Mouse (Mus musculus) heart, embryonic 11.5 days (tissue): ENCODE measurements at regions not wholly inside any gene's neighbourhood (a gene's known extent, or its start where the extent isn't known, plus 50 kb on each side); places are given as distances from the start of the nearest gene placed in this dataset.

Experiments
- ATAC-seq: fragments of 200-750 bp; cut with Nextera tagmentation; replicated peaks from 2 replicates; pipeline ENCODE4 v1.8.0; 2017; ENCODE audit warnings: moderate library complexity; ENCODE audit not compliant: insufficient number of reproducible peaks, low FRiP score, low TSS enrichment
- H3K27ac ChIP-seq: fragments of 300-500 bp; sonication (generic); 2 replicates; pipeline ENCODE4 v1.5.1; 2014; ENCODE audit warnings: mild to moderate bottlenecking, low read depth, low read length
- H3K27me3 ChIP-seq: fragments of 300-500 bp; sonication (generic); 2 replicates; pipeline ENCODE4 v1.6.1; 2014; ENCODE audit warnings: mild to moderate bottlenecking, low read length, mixed read lengths; ENCODE audit not compliant: control insufficient read depth, insufficient read depth
- H3K36me3 ChIP-seq: fragments of 300-500 bp; sonication (generic); 2 replicates; pipeline ENCODE4 v1.6.1; 2014; ENCODE audit warnings: mild to moderate bottlenecking, low read length, moderate library complexity, mixed read lengths; ENCODE audit not compliant: control insufficient read depth, insufficient read depth
- H3K4me1 ChIP-seq: fragments of 300-500 bp; sonication (generic); 2 replicates; pipeline ENCODE4 v1.6.1; 2014; ENCODE audit warnings: low read length; ENCODE audit not compliant: control insufficient read depth, insufficient read depth
- H3K4me2 ChIP-seq: fragments of 300-500 bp; sonication (generic); 2 replicates; pipeline ENCODE4 v1.6.1; 2014; ENCODE audit warnings: mild to moderate bottlenecking, moderate library complexity
- H3K4me3 ChIP-seq: fragments of 300-500 bp; sonication (generic); 2 replicates; pipeline ENCODE4 v1.5.1; 2014; ENCODE audit warnings: low read depth, low read length
- H3K9ac ChIP-seq: fragments of 300-500 bp; sonication (generic); 2 replicates; pipeline ENCODE4 v1.6.1; 2014; ENCODE audit warnings: mild to moderate bottlenecking, low read depth, low read length, moderate library complexity
- H3K9me3 ChIP-seq: fragments of 300-500 bp; sonication (generic); replicated peaks from 2 replicates; pipeline ENCODE4 v1.6.1; 2016; ENCODE audit warnings: low read length; ENCODE audit not compliant: control insufficient read depth
- WGBS: fragments of 180-500 bp; shearing (Covaris S2); extraction: QIAGEN DNeasy Blood & Tissue Kit; methylation state at CpG from one replicate; pipeline ENCODE4 v1.1.7; 2014; ENCODE audit not compliant: insufficient replicate concordance; 5-methylcytosine and 5-hydroxymethylcytosine counted together

DNA sequence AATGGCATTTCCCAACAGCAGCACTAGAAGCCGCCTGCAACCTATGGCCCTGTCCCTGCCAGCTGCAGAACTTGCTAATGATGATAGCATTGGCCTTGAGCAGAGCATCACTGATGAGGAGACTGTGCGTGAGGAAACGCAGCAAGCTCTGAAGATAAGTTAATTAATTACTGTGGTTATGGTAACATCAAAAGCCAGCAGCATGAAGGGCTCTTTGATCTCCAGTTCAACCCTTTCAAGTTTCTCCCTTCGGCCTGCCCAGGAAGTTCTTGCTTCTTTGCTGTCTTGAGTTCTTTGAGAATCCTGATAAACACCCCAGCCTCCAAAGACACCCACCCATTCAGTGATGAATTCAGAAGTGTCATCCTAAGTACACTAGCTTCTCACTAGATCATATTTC, 121.7 kb upstream of the Akirin2 start:
- ATAC-seq = no peak
- no peak overlapping the region for H3K4me3 ChIP-seq
- H3K27ac ChIP-seq = no peak overlapping the region
- H3K4me1 ChIP-seq = peaks cover 5% of the 10 kb centered on the region; the same call in 1 of the 2 replicates
- peaks cover 2% of the 10 kb centered on the region; the same call in 1 of the 2 replicates for H3K27me3 ChIP-seq
- H3K9me3 ChIP-seq = no peaks in the 10 kb centered on the region
- H3K9ac ChIP-seq = no peak overlapping the region
- WGBS = 53% methylated on average over 4 of the region's 4 CpGs
- H3K4me2 ChIP-seq = no peak overlapping the region
- H3K36me3 ChIP-seq = no peaks in the 10 kb centered on the region

DNA sequence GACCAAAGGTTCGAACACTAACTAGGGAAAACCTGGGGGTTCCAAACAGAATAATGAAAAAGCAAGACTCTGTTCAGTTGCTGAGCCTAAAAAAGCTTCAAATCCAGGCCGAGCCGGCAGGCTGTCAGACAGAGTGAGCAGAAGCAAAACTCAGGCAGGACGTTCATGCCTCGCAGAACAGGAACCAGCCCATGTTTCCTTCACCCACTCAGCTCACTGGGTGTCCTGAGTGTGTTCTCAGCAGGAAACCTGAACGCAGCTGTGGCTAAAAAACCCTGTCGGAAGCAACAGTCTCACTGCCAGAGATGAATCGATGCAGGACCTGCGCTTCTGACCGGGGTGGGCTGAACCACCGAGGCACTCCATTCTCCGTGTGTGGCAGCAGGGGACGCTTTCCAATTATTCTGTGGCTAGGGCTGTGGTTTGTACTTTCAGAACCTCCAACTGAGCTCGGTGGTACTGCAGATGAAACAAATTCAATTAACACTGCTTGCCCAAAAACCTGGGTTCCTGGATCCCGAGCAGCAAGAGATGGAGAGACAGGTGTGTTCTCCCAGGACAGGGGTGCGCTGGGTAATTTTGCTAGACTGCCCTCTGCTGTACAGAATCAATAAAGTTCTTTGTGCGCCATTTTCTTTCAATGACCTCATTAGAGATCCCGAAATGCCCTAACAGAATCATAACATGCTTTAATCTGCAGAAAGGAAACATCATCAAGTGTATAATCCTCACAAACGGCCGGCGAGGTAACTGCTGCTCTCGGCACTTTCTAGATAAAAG, 121.1 kb upstream of the Akirin2 start:
- no peaks in the 10 kb centered on the region for H3K36me3 ChIP-seq
- WGBS = 74% methylated on average over 22 of the region's 22 CpGs
- no peak overlapping the region for H3K4me2 ChIP-seq
- H3K27me3 ChIP-seq = peaks cover 2% of the 10 kb centered on the region; the same call in 1 of the 2 replicates
- H3K9ac ChIP-seq = no peak overlapping the region
- no peaks in the 10 kb centered on the region for H3K9me3 ChIP-seq
- H3K27ac ChIP-seq = no peak overlapping the region
- no peak overlapping the region for H3K4me3 ChIP-seq
- ATAC-seq = no peak
- no peaks in the 10 kb centered on the region for H3K4me1 ChIP-seq

DNA sequence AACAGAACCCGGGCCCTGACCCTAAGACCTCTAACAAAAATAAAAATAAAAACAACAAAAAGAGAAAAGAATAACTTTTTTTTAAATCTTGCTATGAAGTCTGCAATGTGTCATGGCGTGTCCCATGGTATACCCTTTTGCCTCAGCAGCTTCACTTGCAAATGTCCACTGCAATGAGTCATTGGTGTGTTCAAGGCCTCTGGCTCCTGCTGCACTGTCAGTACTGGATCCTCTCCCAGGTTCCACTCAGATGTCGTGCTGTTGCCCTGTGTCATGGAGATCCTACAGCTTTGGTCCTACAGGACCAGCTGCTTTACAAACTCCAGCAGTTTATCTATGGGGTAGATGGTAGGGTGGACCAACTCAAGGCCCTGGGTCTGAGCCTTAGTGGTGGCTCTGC, 113.4 kb upstream of the Akirin2 start:
- Histone ChIP-seq H3K4me2 (no peak overlapping the region), H3K4me3 (no peak overlapping the region), H3K9me3 (no peaks in the 10 kb centered on the region), H3K9ac (no peak overlapping the region), H3K36me3 (no peaks in the 10 kb centered on the region), H3K27me3 (peaks cover 3% of the 10 kb centered on the region), H3K27ac (no peak overlapping the region), H3K4me1 (peaks cover 2% of the 10 kb centered on the region; the same call in 1 of the 2 replicates)
- 82% methylated on average over 3 of the region's 3 CpGs for WGBS
- ATAC-seq = no peak; the same call in 1 of the 2 replicates

DNA sequence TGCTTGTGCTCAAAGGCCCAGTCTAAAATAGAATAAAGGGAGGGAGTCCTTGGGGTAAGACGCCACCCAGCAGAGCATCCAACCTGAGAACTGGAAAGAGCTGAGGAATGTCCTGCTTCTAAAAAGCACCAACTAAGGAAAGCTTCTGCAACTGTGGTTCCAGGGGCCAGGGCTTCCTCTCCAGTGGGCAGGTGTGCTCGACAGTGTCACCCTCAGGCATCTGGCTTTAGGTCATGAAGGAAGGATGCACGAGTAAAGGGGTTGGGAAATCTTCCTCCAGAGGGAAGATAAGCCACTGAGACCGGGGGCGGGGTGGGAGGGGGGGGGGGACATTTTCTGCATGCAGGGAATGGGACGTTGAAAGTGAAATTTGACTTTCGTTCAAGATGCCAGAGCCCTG, 101.2 kb upstream of the Akirin2 start:
- Histone ChIP-seq H3K4me2 (no peak overlapping the region), H3K27me3 (no peaks in the 10 kb centered on the region), H3K9me3 (no peaks in the 10 kb centered on the region), H3K36me3 (no peaks in the 10 kb centered on the region), H3K9ac (no peak overlapping the region), H3K4me1 (no peaks in the 10 kb centered on the region), H3K27ac (no peak overlapping the region), H3K4me3 (no peak overlapping the region)
- 58% methylated on average over 7 of the region's 7 CpGs for WGBS
- no peak for ATAC-seq

DNA sequence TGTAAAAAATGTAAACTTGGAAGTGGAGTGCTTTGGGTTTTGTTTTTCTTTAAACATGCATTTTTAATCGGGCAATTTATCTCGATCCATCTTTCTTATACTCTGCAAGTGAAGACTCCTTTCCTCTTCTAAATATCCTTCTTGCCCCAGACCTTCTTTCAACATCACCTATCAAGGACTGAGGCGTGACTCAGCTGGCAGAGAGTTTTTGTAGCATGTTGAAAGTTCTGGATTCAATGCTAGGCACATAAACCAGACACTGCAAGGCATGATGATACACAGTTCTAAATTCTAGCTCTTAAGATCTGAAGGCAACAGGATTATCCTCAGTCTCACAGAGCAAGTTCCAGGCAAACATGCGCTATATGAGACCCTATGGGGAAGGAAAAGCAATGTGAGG, 88.1 kb upstream of the Akirin2 start:
- no peak overlapping the region for H3K4me2 ChIP-seq
- H3K36me3 ChIP-seq = no peaks in the 10 kb centered on the region
- no peaks in the 10 kb centered on the region for H3K27me3 ChIP-seq
- no peak overlapping the region for H3K9ac ChIP-seq
- WGBS = 85% methylated on average over 4 of the region's 4 CpGs
- H3K27ac ChIP-seq = no peak overlapping the region
- ATAC-seq = no peak
- H3K4me3 ChIP-seq = no peak overlapping the region
- H3K4me1 ChIP-seq = no peaks in the 10 kb centered on the region
- no peaks in the 10 kb centered on the region for H3K9me3 ChIP-seq

DNA sequence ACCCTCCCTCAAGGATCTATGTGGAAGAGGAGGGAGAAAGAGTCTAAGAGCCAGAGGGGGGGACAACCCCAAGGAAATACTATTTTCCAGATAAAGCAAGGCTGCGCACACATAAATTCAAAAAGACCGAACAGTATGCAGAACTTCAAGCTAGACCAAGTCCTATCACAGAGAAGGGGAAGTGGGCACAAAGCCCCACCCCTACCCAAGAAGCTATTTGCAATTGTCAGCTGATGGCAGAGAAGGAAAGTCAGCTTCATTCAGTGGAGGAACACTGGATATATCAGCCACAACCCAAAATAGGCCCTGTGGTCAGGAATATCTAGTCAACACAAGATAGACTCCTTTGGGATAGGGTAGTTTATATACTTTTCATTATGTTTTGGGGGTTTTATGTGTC, 84.9 kb upstream of the Akirin2 start:
- Histone ChIP-seq H3K9me3 (no peaks in the 10 kb centered on the region), H3K4me1 (no peaks in the 10 kb centered on the region), H3K27me3 (no peaks in the 10 kb centered on the region), H3K36me3 (no peaks in the 10 kb centered on the region), H3K27ac (no peak overlapping the region), H3K4me3 (no peak overlapping the region), H3K9ac (no peak overlapping the region), H3K4me2 (no peak overlapping the region)
- 89% methylated on average over 2 of the region's 2 CpGs for WGBS
- ATAC-seq = no peak

DNA sequence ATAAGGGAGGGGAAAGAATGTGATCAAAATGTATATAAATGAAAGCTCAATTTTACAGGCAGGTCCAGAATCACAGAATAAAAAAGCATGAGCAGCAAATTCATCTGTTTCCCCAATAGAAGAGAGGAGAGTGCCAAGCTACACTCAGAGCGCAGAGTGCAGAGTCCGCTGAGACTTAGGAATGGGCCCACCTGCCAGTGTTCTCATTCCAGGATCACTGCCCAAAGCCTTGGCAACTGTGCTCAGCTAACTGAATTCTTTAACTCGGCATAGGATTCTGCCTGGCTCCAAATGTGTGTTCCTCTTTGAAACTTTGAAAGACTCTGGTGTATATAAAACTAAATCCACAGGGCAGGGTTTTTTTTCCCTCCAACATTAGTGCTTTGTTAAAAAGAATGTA, 84.4 kb upstream of the Akirin2 start:
- Histone ChIP-seq H3K4me2 (no peak overlapping the region), H3K36me3 (no peaks in the 10 kb centered on the region), H3K27me3 (no peaks in the 10 kb centered on the region), H3K4me3 (no peak overlapping the region), H3K9ac (no peak overlapping the region), H3K4me1 (no peaks in the 10 kb centered on the region), H3K9me3 (no peaks in the 10 kb centered on the region), H3K27ac (no peak overlapping the region)
- no peak for ATAC-seq
- 85% methylated on average over 3 of the region's 3 CpGs for WGBS

DNA sequence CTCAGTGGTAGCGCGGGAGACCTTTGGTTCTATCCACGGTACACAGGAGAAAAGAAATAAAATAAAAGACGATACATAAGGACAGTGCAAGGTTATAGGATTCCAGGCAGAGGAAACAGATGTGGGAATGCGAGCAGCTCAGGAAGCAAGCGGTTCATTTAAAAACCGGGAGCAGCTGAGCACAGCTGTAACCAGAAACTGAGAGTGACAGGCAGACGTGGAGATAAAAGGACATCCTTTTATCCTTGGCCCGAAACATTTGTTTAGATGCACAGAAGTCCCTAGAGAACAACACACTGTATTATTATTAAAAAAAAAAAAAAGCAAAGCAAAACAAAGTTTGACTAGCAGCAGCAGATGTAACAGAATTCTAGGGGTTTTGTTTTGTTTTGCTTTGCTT, 82.6 kb upstream of the Akirin2 start:
- no peak overlapping the region for H3K4me3 ChIP-seq
- H3K36me3 ChIP-seq = no peaks in the 10 kb centered on the region
- no peaks in the 10 kb centered on the region for H3K9me3 ChIP-seq
- ATAC-seq = no peak
- H3K27ac ChIP-seq = no peak overlapping the region
- WGBS = 50% methylated on average over 9 of the region's 9 CpGs
- no peak overlapping the region for H3K9ac ChIP-seq
- H3K27me3 ChIP-seq = no peaks in the 10 kb centered on the region
- no peaks in the 10 kb centered on the region for H3K4me1 ChIP-seq
- H3K4me2 ChIP-seq = no peak overlapping the region; the same call in 1 of the 2 replicates

DNA sequence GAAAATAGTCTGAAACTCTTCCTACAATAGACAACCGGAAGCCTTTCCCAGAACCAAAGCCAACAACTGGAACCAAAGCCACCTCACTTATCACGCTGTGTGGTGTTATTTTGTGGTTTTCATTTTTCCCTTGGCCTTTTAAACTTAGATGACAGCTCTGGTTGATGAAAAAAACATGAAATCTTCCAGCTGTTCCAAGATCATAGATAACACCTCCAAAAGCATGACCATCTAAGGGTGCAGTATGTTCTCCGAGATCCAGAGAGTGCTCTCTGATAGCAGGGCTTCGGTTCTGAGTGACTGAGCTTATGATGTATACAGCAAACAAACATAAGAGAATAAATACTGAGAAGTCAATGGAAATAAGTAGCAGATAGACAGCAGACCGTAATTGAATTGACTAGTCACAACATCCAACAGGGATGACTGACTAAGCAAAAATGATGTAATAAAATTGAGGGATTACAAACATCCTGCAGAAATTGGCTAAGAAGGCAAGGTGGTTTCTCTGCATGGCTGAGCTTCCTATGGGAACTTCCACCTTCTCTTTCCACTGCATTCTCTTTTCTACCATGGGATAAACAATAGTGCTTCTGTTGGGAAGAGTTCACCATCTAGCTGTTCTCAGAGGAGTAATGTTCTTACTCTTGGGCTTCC, 74.8 kb upstream of the Akirin2 start:
- WGBS = 77% methylated on average over 5 of the region's 5 CpGs
- no peaks in the 10 kb centered on the region for H3K9me3 ChIP-seq
- H3K27ac ChIP-seq = no peak overlapping the region
- no peak for ATAC-seq
- no peak overlapping the region for H3K9ac ChIP-seq
- no peaks in the 10 kb centered on the region for H3K4me1 ChIP-seq
- H3K27me3 ChIP-seq = no peaks in the 10 kb centered on the region
- H3K4me2 ChIP-seq = no peak overlapping the region
- H3K36me3 ChIP-seq = no peaks in the 10 kb centered on the region
- H3K4me3 ChIP-seq = no peak overlapping the region
